Mouse (Mus musculus): ENCODE measurements around the gene Etv6.

DNA sequence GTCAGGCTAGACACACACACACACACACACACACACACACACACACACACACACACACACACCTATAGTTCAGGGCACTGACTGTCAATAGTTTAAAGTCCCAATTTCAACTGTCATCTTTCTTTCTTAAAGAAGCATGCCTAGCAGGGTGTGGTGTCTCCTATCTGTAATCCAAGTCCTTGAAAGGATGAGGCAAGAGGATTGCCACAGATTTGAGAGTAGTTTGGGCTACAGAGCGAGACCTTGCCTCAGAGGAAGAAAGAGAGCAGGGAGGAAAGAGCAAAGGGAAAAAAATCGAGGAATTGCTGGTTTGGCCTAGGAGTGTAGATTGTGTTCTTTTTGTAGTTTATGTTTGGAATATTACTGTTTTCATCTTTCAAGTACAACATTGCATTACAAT is 9.2 kb upstream of the Etv6 start:
- TF ChIP-seq CTCF (IDR thresholded peaks at IDR 0.05; ENCODE audit: low read depth) = no peak
- no peak for TF ChIP-seq EP300 (IDR thresholded peaks at IDR 0.05; ENCODE audit: low read depth)
